Mouse (Mus musculus): Measurements from ENCODE around the gene Plcb1. TPM values are rescaled to one million over a fixed set of nuclear protein-coding genes. Genes with fewer than 3 reads are reported as not detected.

Gene Plcb1
- total RNA-seq, 2 experiments from 2014 or later, result 136 to 149 TPM

DNA sequence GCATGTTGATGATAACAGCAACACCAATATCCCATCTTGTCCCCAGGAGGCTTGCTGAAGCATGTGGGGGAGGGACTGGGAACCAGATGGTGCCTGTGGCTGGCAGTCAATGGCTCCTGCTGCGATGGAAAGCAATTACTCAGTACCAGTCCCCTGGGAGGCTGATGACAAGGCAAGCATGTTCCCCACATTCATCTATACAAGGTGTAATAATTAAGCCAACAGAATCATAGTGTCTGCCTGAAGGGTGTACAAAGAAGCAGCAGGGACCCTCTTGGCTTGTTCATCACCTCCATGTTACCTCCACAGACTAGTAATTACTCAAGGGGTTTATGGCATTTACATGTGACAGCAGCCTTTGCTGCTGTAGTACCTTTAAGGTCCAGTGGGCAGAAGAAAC is 125.0 kb downstream of the Plcb1 start:
- peak in 1 of 2 experiments; percentile 40 for DNase-seq (ENCODE audit: extremely low spot score in 1 of 2, low spot score in 1 of 2)

- DNase-seq (ENCODE audit: extremely low spot score in 1 of 2, low spot score in 1 of 2), result no peak
Observed at GRCm38 (mm10) chr2:134911360-134911759, 125.5 kb downstream of the Plcb1 start.

- DNase-seq (ENCODE audit: extremely low spot score in 1 of 2, low spot score in 1 of 2), result no peak
Observed at GRCm38 (mm10) chr2:134912616-134913015, 126.7 kb downstream of the Plcb1 start.

DNA sequence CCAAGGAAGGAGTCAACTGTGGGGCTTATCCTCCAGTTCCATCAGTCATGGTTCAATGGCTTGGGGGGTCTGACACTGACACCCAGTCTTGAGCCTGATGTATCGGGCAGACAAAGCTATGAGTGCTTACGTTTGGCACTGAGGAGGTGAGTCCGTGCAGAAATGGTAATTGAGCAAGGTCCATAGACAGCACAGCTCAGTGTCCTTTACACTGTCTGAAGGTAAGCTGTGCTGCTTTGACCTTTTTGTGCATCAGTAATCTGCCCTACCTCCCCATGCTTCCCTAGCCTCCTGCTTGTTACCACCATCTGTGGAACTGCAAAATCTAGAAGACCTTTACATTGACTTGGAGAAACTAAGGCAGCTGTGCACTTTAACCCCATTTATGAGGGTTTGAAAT is 127.7 kb downstream of the Plcb1 start:
- no peak for DNase-seq (ENCODE audit: extremely low spot score in 1 of 2, low spot score in 1 of 2)

DNA sequence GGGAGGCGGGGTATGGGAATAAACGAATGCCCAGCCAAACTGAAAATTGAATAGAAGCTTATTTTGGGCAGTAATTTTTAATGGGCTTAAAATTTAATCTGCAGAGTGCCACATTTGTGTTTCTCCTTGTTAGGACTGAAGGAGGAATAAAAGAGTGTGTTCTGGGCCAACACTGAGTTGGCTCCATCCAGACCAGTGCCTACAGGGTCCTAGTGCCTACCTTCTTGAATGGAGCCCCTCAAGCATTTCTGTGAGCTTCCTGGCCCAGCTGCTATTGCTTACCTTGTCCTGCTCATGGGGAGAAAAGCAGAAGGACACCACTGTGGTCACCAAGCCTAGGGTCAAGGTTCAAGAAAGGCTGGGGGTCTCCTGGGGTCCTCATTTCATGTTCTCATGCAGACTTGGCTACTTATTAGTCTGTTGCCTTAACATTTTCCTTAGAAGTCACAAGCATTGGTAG is 128.3 kb downstream of the Plcb1 start:
- DNase-seq (ENCODE audit: extremely low spot score in 1 of 2, low spot score in 1 of 2), result no peak

- no peak for DNase-seq (ENCODE audit: extremely low spot score in 1 of 2, low spot score in 1 of 2)
Observed at GRCm38 (mm10) chr2:134915035-134915434, 129.2 kb downstream of the Plcb1 start.

- DNase-seq (ENCODE audit: extremely low spot score in 1 of 2, low spot score in 1 of 2), result no peak
Observed at GRCm38 (mm10) chr2:134920611-134921280, 134.9 kb downstream of the Plcb1 start.

DNA sequence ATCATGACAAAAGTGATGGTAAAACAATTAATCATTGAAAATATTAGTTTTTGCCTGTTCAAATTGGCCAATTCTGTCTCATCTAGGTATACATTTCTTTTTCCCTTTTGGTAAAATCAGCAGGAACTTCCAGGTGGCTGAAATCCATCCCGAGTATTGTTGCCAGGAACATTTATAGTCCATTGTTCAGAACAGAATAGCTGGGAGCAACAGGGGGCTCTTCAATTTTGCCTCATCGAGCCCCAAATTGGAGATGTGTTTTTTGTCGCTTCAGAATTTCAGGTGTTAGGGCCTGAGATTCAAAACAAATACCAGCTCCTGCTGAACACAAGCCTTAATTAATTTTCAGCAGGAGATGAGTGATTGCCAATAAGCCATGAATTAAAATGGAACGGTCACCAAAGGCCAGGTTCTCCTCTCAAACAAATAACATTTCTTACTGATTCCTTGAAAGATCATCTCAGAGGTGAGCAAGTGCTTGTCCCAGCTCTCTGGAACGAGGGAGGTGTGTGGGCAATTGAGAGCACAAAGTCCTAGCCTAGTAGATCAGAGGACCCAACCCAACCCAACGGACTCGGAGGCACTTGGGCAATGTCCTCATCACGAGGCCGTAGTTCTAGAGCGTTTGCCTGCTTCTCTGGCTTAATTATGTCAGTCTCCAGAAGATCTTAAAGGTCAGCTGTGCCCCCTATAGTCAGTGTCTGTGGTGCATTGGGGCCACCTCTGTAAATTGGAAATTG is 136.9 kb downstream of the Plcb1 start:
- no peak for DNase-seq (ENCODE audit: extremely low spot score in 1 of 2, low spot score in 1 of 2)

GRCm38 (mm10) chr2:134924143-134924655 is 138.3 kb downstream of the Plcb1 start:
- DNase-seq (ENCODE audit: extremely low spot score in 1 of 2, low spot score in 1 of 2), result no peak

DNA sequence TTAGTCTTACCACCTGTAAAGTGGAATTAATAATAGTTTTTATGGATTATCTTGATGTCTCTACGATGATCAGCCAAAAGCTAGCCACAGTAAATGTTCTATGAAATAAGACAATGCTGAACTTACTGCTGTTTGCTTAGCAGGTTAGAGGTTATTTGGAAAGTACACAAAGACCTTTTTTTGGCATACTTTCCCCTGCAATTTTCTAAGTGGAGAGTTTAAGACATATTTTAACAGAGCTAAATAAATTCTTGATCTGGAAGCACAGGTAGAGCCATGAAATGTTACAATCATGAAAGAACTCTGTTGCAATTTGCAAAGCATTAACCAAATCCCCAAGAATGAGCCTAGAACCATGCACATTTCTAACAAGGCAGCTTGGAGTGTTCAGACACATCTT is 140.4 kb downstream of the Plcb1 start:
- DNase-seq (ENCODE audit: extremely low spot score in 1 of 2, low spot score in 1 of 2), result no peak

- no peak for DNase-seq (ENCODE audit: extremely low spot score in 1 of 2, low spot score in 1 of 2)
Observed at GRCm38 (mm10) chr2:134927072-134927471, 141.2 kb downstream of the Plcb1 start.

DNA sequence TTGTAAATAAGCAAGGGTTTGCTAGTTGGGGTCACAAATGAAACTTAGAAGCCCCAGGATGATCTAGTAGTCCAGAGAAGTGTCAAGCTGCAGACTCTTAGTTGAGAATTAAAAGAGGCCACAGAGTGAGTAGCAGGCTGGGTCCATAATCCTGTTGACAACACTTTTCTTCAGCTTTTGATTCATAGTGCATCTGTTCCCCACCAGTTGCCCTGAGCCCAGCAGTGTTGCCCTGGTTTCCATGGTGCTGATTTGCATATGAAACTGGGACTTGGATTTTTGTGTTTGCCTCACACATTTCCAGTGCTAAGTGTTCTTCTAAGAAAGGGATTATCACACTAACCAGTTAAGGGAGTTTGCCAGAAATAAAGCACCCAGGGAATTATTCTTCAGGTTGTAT is 143.6 kb downstream of the Plcb1 start:
- no peak for DNase-seq (ENCODE audit: extremely low spot score in 1 of 2, low spot score in 1 of 2)

GRCm38 (mm10) chr2:134930961-134931360 is 145.1 kb downstream of the Plcb1 start:
- no peak for DNase-seq (ENCODE audit: extremely low spot score in 1 of 2, low spot score in 1 of 2)

GRCm38 (mm10) chr2:134931756-134932421 is 146.0 kb downstream of the Plcb1 start:
- no peak for DNase-seq (ENCODE audit: extremely low spot score in 1 of 2, low spot score in 1 of 2)

- no peak for DNase-seq (ENCODE audit: extremely low spot score in 1 of 2, low spot score in 1 of 2)
Observed at GRCm38 (mm10) chr2:134935469-134935868, 149.6 kb downstream of the Plcb1 start.

GRCm38 (mm10) chr2:134935970-134936649 is 150.2 kb downstream of the Plcb1 start:
- no peak for DNase-seq (ENCODE audit: extremely low spot score in 1 of 2, low spot score in 1 of 2)

GRCm38 (mm10) chr2:134937666-134938065 is 151.8 kb downstream of the Plcb1 start:
- no peak for DNase-seq (ENCODE audit: extremely low spot score in 1 of 2, low spot score in 1 of 2)

DNA sequence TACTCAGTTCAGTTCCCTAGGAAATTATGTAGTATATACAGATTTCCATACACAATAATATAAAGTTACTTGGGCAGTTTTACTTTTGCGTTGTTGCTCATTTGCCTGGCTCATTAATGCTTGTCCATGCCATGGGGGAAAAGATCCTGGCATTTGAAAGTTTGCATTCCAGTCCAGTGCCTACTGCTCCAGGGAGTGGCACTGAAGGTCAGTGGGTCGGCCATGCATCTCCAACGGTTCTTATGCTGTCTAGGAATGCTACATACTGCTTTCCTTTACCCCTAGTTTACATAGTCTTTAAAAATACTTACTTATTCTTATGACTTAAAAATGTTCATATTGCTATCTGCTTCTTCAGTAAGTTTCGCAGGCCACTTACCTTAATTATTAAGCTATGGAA is 156.2 kb downstream of the Plcb1 start:
- DNase-seq (ENCODE audit: extremely low spot score in 1 of 2, low spot score in 1 of 2), result no peak

GRCm38 (mm10) chr2:134942919-134943318 is 157.1 kb downstream of the Plcb1 start:
- DNase-seq (ENCODE audit: extremely low spot score in 1 of 2, low spot score in 1 of 2), result no peak

DNA sequence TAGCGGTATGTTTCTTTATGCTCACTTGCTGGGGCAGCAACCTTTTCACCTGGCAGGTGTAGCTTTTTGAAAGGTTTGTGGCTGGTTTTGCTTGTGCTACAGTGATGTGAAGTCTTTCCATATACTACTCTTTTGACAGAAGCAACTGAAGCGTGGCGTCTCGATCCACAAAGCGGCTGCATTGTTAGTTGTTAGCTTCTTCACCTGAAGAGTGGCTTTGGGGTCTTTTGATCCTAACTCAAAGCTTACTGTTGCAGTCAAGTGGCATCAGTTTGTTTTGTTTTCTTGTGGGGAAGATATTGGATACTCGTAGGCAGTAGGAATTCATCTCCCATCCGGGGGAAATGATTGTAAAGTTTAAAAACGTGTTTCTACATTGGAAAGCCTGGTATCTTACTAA is 160.5 kb downstream of the Plcb1 start:
- DNase-seq (ENCODE audit: extremely low spot score in 1 of 2, low spot score in 1 of 2), result no peak

GRCm38 (mm10) chr2:134946911-134947310 is 161.0 kb downstream of the Plcb1 start:
- no peak for DNase-seq (ENCODE audit: extremely low spot score in 1 of 2, low spot score in 1 of 2)
